Comparison of ENCODE assay signal across 8 mouse cellular contexts in the genomic region with DNA sequence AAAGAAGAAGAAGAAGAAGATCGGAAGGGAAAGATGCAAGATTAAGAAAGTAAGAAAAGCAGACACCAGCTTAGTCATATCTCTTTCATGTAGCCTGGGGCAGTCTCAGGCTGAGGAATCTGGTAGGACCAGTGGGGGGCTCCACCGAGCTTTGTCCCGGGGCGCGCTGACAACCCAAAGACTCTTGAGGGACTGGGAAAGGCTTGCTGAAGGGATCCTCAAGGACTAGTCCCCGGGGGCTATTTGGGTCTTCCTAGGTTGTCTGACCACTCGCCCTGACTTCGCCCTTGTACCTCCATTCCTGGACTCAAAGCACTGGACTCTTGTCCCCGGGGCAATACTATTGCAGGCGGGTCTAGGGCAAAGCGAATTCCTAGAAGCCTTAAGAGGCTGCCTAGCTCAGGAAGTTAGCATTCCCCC. TPM values are rescaled to one million over a fixed set of nuclear protein-coding genes. Genes with fewer than 3 reads are reported as not detected.
DNase-seq lines count a peak whose midpoint lies in the region; ATAC-seq and TF ChIP-seq lines count a peak whose summit lies in the region.

No protein-coding gene starts in this region.

- H3K4me3 ChIP-seq in embryonic facial prominence, embryonic 13.5 days: peak overlapping the region; percentile 79
- H3K4me3 ChIP-seq in heart, embryonic 10.5 days: peak overlapping the region; percentile 97
- H3K4me3 ChIP-seq in kidney, postnatal 0 days (replicated peaks; ENCODE audit: low read depth, low read length): peak overlapping the region; percentile 80
- peak overlapping the region; percentile 80 for H3K4me3 ChIP-seq in liver, embryonic 11.5 days (ENCODE audit: low read depth, low read length)
- peak overlapping the region; percentile 98 for H3K4me3 ChIP-seq in myocyte
- H3K4me3 ChIP-seq in testis, adult 2 months (ENCODE audit: control insufficient read depth, low read depth, low read length): peak overlapping the region; percentile 83

- peak overlapping the region; percentile 97 for H3ac ChIP-seq in myocyte (ENCODE audit: control insufficient read depth, insufficient read length)

- H3K9ac ChIP-seq in embryonic facial prominence, embryonic 13.5 days: peak overlapping the region; percentile 88
- peak overlapping the region; percentile 91 for H3K9ac ChIP-seq in kidney, postnatal 0 days (ENCODE audit: low read depth, low read length)
- H3K9ac ChIP-seq in liver, embryonic 11.5 days (ENCODE audit: low read depth, low read length): peak overlapping the region; percentile 79

- no peak for ATAC-seq in embryonic facial prominence, embryonic 13.5 days (ENCODE audit: insufficient number of reproducible peaks, insufficient read depth, low FRiP score, low TSS enrichment, low read depth)
- ATAC-seq in kidney, postnatal 0 days (replicated peaks; ENCODE audit: low FRiP score, low read depth): 0 out of 2 replicates have a peak, but pooled peaks have one; percentile 1
- ATAC-seq in liver, embryonic 11.5 days (replicated peaks; ENCODE audit: low FRiP score): peak; percentile 60

- no peak for TF ChIP-seq POLR2A in myocyte (IDR thresholded peaks at IDR 0.05; ENCODE audit: insufficient read length, low read depth)
- TF ChIP-seq POLR2A in testis, adult 2 months (IDR thresholded peaks at IDR 0.05; ENCODE audit: control insufficient read depth, low read depth, low read length): no peak

- H3K4me2 ChIP-seq in embryonic facial prominence, embryonic 13.5 days: peak overlapping the region; percentile 85
- H3K4me2 ChIP-seq in kidney, postnatal 0 days (ENCODE audit: low read length): peak overlapping the region; percentile 85
- H3K4me2 ChIP-seq in liver, embryonic 11.5 days: peak overlapping the region; percentile 90
- peak overlapping the region; percentile 78 for H3K4me2 ChIP-seq in myocyte (ENCODE audit: low read depth)

- peak; percentile 80 for DNase-seq in CD4-positive, CD25-positive, alpha-beta regulatory T cell, adult 2 months (ENCODE audit: low read depth, low spot score)
- DNase-seq in adrenal gland, postnatal 36 days: peak; percentile 85 to 89
- peak; percentile 92 for DNase-seq in heart, embryonic 10.5 days (ENCODE audit: low spot score)
- DNase-seq in kidney, postnatal 0 days (ENCODE audit: low spot score): peak; percentile 74
- peak; percentile 75 for DNase-seq in liver, embryonic 11.5 days (ENCODE audit: low spot score)

- TF ChIP-seq CTCF in kidney, postnatal 0 days (IDR thresholded peaks at IDR 0.05; ENCODE audit: low read depth): peak; percentile 61
- no peak for TF ChIP-seq CTCF in testis, adult 2 months (IDR thresholded peaks at IDR 0.05; ENCODE audit: control insufficient read depth, insufficient read depth, insufficient replicate concordance, low read depth, low read length)

- peaks cover 20% of the 10 kb centered on the region for H3K36me3 ChIP-seq in embryonic facial prominence, embryonic 13.5 days
- peaks cover 31% of the 10 kb centered on the region for H3K36me3 ChIP-seq in heart, embryonic 10.5 days
- H3K36me3 ChIP-seq in kidney, postnatal 0 days (ENCODE audit: insufficient read depth, low read length): 0 out of 2 replicates have a peak, but pooled peaks cover 4% of the 10 kb centered on the region
- H3K36me3 ChIP-seq in liver, embryonic 11.5 days (ENCODE audit: control insufficient read depth, insufficient read depth, low read length): no peaks in the 10 kb centered on the region
- peaks cover 33% of the 10 kb centered on the region for H3K36me3 ChIP-seq in myocyte (ENCODE audit: control insufficient read depth, insufficient read depth)
- no peaks in the 10 kb centered on the region for H3K36me3 ChIP-seq in testis, adult 2 months (ENCODE audit: control insufficient read depth, insufficient read depth, low read length)

- no peaks in the 10 kb centered on the region for H3K9me3 ChIP-seq in embryonic facial prominence, embryonic 13.5 days
- no peaks in the 10 kb centered on the region for H3K9me3 ChIP-seq in heart, embryonic 10.5 days
- no peaks in the 10 kb centered on the region for H3K9me3 ChIP-seq in kidney, postnatal 0 days (replicated peaks; ENCODE audit: low read length)
- no peaks in the 10 kb centered on the region for H3K9me3 ChIP-seq in liver, embryonic 11.5 days (ENCODE audit: control insufficient read depth, low read length)

- H3K27me3 ChIP-seq in embryonic facial prominence, embryonic 13.5 days: no peaks in the 10 kb centered on the region
- H3K27me3 ChIP-seq in heart, embryonic 10.5 days (ENCODE audit: insufficient read depth, poor library complexity, severe bottlenecking): no peaks in the 10 kb centered on the region
- H3K27me3 ChIP-seq in kidney, postnatal 0 days (ENCODE audit: insufficient read depth, low read length): no peaks in the 10 kb centered on the region
- H3K27me3 ChIP-seq in liver, embryonic 11.5 days (replicated peaks; ENCODE audit: control insufficient read depth, insufficient read depth, low read length): no peaks in the 10 kb centered on the region
- no peaks in the 10 kb centered on the region for H3K27me3 ChIP-seq in myocyte (ENCODE audit: control insufficient read depth, insufficient read depth, insufficient read length)
- H3K27me3 ChIP-seq in testis, adult 2 months (ENCODE audit: control insufficient read depth, insufficient read depth, low read length): no peaks in the 10 kb centered on the region

- under 1% methylated on average over 11 of the region's 11 CpGs for WGBS in embryonic facial prominence, embryonic 13.5 days
- WGBS in heart, embryonic 10.5 days: 2% methylated on average over 11 of the region's 11 CpGs
- WGBS in kidney, postnatal 0 days: 2% methylated on average over 11 of the region's 11 CpGs
- WGBS in liver, embryonic 11.5 days: under 1% methylated on average over 11 of the region's 11 CpGs

- H3K27ac ChIP-seq in embryonic facial prominence, embryonic 13.5 days: peak overlapping the region; percentile 94
- H3K27ac ChIP-seq in heart, embryonic 10.5 days: peak overlapping the region; percentile 96
- peak overlapping the region; percentile 98 for H3K27ac ChIP-seq in kidney, postnatal 0 days
- H3K27ac ChIP-seq in liver, embryonic 11.5 days (ENCODE audit: low read depth, low read length): peak overlapping the region; percentile 80
- peak overlapping the region; percentile 58 for H3K27ac ChIP-seq in testis, adult 2 months (ENCODE audit: control insufficient read depth, insufficient read depth, low read depth, low read length)

- H3K79me2 ChIP-seq in myocyte (ENCODE audit: control insufficient read depth, insufficient read depth): peaks cover 40% of the 10 kb centered on the region

- H3K4me1 ChIP-seq in embryonic facial prominence, embryonic 13.5 days: peaks cover 42% of the 10 kb centered on the region
- H3K4me1 ChIP-seq in heart, embryonic 10.5 days: peaks cover 40% of the 10 kb centered on the region
- peaks cover 31% of the 10 kb centered on the region for H3K4me1 ChIP-seq in kidney, postnatal 0 days (replicated peaks; ENCODE audit: insufficient read depth, low read length)
- peaks cover 33% of the 10 kb centered on the region for H3K4me1 ChIP-seq in liver, embryonic 11.5 days (replicated peaks; ENCODE audit: control insufficient read depth, insufficient read depth, low read length)
- peaks cover 8% of the 10 kb centered on the region for H3K4me1 ChIP-seq in testis, adult 2 months (ENCODE audit: control insufficient read depth, insufficient read depth, low read length)

RNA-seq across cellular contexts. Expression of a gene that starts 0.4 kb away (rescaled TPM):
- 100 to 1,000 TPM; 107 to 144 TPM for total RNA-seq in adrenal gland, postnatal 36 days (2021)
- 77.2 and 81.0 TPM in 2 replicates for polyA plus RNA-seq in embryonic facial prominence, embryonic 13.5 days (2015; fragmentation: Nextera tagmentation; extraction: Ambion mirVana)
- 165 and 193 TPM in 2 replicates for polyA plus RNA-seq in heart, embryonic 10.5 days (2016; fragmentation: Nextera tagmentation; extraction: Ambion mirVana)
- 92.9 and 103 TPM in 2 replicates for polyA plus RNA-seq in kidney, postnatal 0 days (2015; fragmentation: Nextera tagmentation; extraction: Ambion mirVana)
- polyA plus RNA-seq in liver, embryonic 11.5 days (2014; fragmentation: Nextera tagmentation; extraction: Ambion mirVana): 113 TPM in 2 replicates
- polyA plus RNA-seq in myocyte (2012; fragmentation: generic; extraction: Trizol): 467 TPM
- polyA plus RNA-seq in testis, adult 2 months (2012; rRNA removed): 35.2 and 40.1 TPM in 2 replicates

RNA-seq across cellular contexts. Expression of a gene that starts 24.1 kb away (rescaled TPM):
- under 1 TPM; 0.46 to 0.49 TPM for total RNA-seq in adrenal gland, postnatal 36 days (2021)
- 10.5 and 10.8 TPM in 2 replicates for polyA plus RNA-seq in embryonic facial prominence, embryonic 13.5 days (2015; fragmentation: Nextera tagmentation; extraction: Ambion mirVana)
- 3.0 and 4.8 TPM in 2 replicates for polyA plus RNA-seq in heart, embryonic 10.5 days (2016; fragmentation: Nextera tagmentation; extraction: Ambion mirVana)
- polyA plus RNA-seq in kidney, postnatal 0 days (2015; fragmentation: Nextera tagmentation; extraction: Ambion mirVana): 6.6 and 6.9 TPM in 2 replicates
- polyA plus RNA-seq in liver, embryonic 11.5 days (2014; fragmentation: Nextera tagmentation; extraction: Ambion mirVana): 1.1 and 1.4 TPM in 2 replicates
- 6.3 TPM for polyA plus RNA-seq in myocyte (2012; fragmentation: generic; extraction: Trizol)
- polyA plus RNA-seq in testis, adult 2 months (2012; rRNA removed): 0.30 and 0.76 TPM in 2 replicates

RNA-seq across cellular contexts. Expression of a gene that starts 24.6 kb away (rescaled TPM):
- under 1 TPM; 0.23 to 0.60 TPM for total RNA-seq in adrenal gland, postnatal 36 days (2021)
- polyA plus RNA-seq in embryonic facial prominence, embryonic 13.5 days (2015; fragmentation: Nextera tagmentation; extraction: Ambion mirVana): 0.36 and 0.60 TPM in 2 replicates
- 0.21 and 0.30 TPM in 2 replicates for polyA plus RNA-seq in heart, embryonic 10.5 days (2016; fragmentation: Nextera tagmentation; extraction: Ambion mirVana)
- polyA plus RNA-seq in kidney, postnatal 0 days (2015; fragmentation: Nextera tagmentation; extraction: Ambion mirVana): 0.05 TPM in 1 of 2 replicates, not detected in the other
- polyA plus RNA-seq in liver, embryonic 11.5 days (2014; fragmentation: Nextera tagmentation; extraction: Ambion mirVana): 0.04 and 0.08 TPM in 2 replicates
- polyA plus RNA-seq in myocyte (2012; fragmentation: generic; extraction: Trizol): 4.2 TPM
- 11.9 and 12.0 TPM in 2 replicates for polyA plus RNA-seq in testis, adult 2 months (2012; rRNA removed)

RNA-seq across cellular contexts. Expression of a gene that starts 51.0 kb away (rescaled TPM):
- 1 to 10 TPM; 2.3 to 5.9 TPM for total RNA-seq in adrenal gland, postnatal 36 days (2021)
- polyA plus RNA-seq in embryonic facial prominence, embryonic 13.5 days (2015; fragmentation: Nextera tagmentation; extraction: Ambion mirVana): not detected in 2 replicates
- polyA plus RNA-seq in heart, embryonic 10.5 days (2016; fragmentation: Nextera tagmentation; extraction: Ambion mirVana): not detected in 2 replicates
- not detected in 2 replicates for polyA plus RNA-seq in kidney, postnatal 0 days (2015; fragmentation: Nextera tagmentation; extraction: Ambion mirVana)
- polyA plus RNA-seq in liver, embryonic 11.5 days (2014; fragmentation: Nextera tagmentation; extraction: Ambion mirVana): not detected in 2 replicates
- polyA plus RNA-seq in myocyte (2012; fragmentation: generic; extraction: Trizol): not detected
- polyA plus RNA-seq in testis, adult 2 months (2012; rRNA removed): not detected in 2 replicates

RNA-seq across cellular contexts. Expression of a gene that starts 56.2 kb away (rescaled TPM):
- total RNA-seq in adrenal gland, postnatal 36 days (2021): 1 to 10 TPM; 1.3 to 6.4 TPM
- polyA plus RNA-seq in embryonic facial prominence, embryonic 13.5 days (2015; fragmentation: Nextera tagmentation; extraction: Ambion mirVana): not detected in 2 replicates
- polyA plus RNA-seq in heart, embryonic 10.5 days (2016; fragmentation: Nextera tagmentation; extraction: Ambion mirVana): not detected in 2 replicates
- polyA plus RNA-seq in kidney, postnatal 0 days (2015; fragmentation: Nextera tagmentation; extraction: Ambion mirVana): not detected in 2 replicates
- not detected in 2 replicates for polyA plus RNA-seq in liver, embryonic 11.5 days (2014; fragmentation: Nextera tagmentation; extraction: Ambion mirVana)
- not detected for polyA plus RNA-seq in myocyte (2012; fragmentation: generic; extraction: Trizol)
- polyA plus RNA-seq in testis, adult 2 months (2012; rRNA removed): not detected in 2 replicates
